Mouse (Mus musculus): Measurements from ENCODE around the gene Eftud2. TPM values are rescaled to one million over a fixed set of nuclear protein-coding genes. Genes with fewer than 3 reads are reported as not detected.

Gene Eftud2
- polyA plus RNA-seq, 1 experiment = 72.5 TPM

DNA sequence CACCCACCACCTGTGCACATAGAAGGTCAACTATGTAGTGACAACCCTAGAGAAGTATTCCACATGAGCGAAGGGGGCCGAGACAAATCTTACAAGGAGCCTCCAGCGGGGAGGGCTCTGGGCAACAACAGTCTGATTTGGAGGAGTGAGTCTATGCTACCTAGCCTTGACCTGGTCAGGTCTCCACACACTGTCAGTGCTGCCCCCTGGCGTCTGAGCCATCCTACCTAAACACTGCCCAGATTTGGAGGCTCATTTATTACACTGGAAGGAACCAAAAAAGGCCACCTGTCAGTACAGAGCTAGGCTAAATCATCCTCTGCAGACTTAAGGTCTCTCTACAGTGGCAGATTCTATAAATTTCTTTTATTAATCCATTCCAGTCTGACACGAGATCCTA lies 28.9 kb downstream of the Eftud2 start:
- Histone ChIP-seq H3K4me1 (ENCODE audit: control insufficient read depth, insufficient read depth, low read length) (no peaks in the 10 kb centered on the region), H3K27me3 (ENCODE audit: control insufficient read depth, insufficient read depth, low read length) (no peaks in the 10 kb centered on the region), H3K27ac (ENCODE audit: control insufficient read depth, insufficient read depth, low read depth, low read length) (no peak overlapping the region), H3K36me3 (ENCODE audit: control insufficient read depth, insufficient read depth, low read length) (peaks cover 8% of the 10 kb centered on the region), H3K4me3 (ENCODE audit: control insufficient read depth, low read depth, low read length) (no peak overlapping the region)
- TF ChIP-seq POLR2A (IDR thresholded peaks at IDR 0.05; ENCODE audit: control insufficient read depth, low read depth, low read length) (no peak), CTCF (IDR thresholded peaks at IDR 0.05; ENCODE audit: control insufficient read depth, insufficient read depth, insufficient replicate concordance, low read depth, low read length) (peak; percentile 36; the same call in 1 of the 2 replicates)

DNA sequence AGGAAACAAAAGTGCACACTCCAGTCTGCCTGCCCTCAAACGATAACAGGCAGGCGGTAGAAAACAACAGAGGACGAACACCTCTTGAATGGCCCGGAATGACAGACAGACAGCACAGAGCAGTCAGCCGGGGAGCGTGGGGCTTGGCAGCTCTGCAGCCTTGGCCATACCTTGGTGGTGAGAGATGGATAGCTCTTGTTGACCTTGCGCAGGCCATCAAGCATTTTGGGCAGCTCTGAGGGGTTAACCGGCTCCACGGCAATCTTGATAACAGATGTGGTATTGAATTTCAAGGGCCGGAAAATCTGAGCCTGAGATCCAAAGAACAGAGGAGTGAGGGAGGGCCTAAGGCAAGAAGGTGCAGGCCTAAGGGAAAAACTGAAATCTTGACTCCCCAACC lies 34.9 kb downstream of the Eftud2 start:
- Histone ChIP-seq H3K27me3 (ENCODE audit: control insufficient read depth, insufficient read depth, low read length) (no peaks in the 10 kb centered on the region), H3K4me1 (ENCODE audit: control insufficient read depth, insufficient read depth, low read length) (no peaks in the 10 kb centered on the region), H3K36me3 (ENCODE audit: control insufficient read depth, insufficient read depth, low read length) (peaks cover 8% of the 10 kb centered on the region), H3K4me3 (ENCODE audit: control insufficient read depth, low read depth, low read length) (no peak overlapping the region), H3K27ac (ENCODE audit: control insufficient read depth, insufficient read depth, low read depth, low read length) (no peak overlapping the region)
- TF ChIP-seq CTCF (IDR thresholded peaks at IDR 0.05; ENCODE audit: control insufficient read depth, insufficient read depth, insufficient replicate concordance, low read depth, low read length) = no peak
- TF ChIP-seq POLR2A (IDR thresholded peaks at IDR 0.05; ENCODE audit: control insufficient read depth, low read depth, low read length) = no peak

- Histone ChIP-seq H3K4me1 (ENCODE audit: control insufficient read depth, insufficient read depth, low read length) (no peaks in the 10 kb centered on the region), H3K36me3 (ENCODE audit: control insufficient read depth, insufficient read depth, low read length) (peaks cover 8% of the 10 kb centered on the region), H3K4me3 (ENCODE audit: control insufficient read depth, low read depth, low read length) (no peak overlapping the region), H3K27ac (ENCODE audit: control insufficient read depth, insufficient read depth, low read depth, low read length) (peak overlapping the region; percentile 28; the same call in 1 of the 2 replicates), H3K27me3 (ENCODE audit: control insufficient read depth, insufficient read depth, low read length) (no peaks in the 10 kb centered on the region)
- TF ChIP-seq POLR2A (IDR thresholded peaks at IDR 0.05; ENCODE audit: control insufficient read depth, low read depth, low read length) (no peak), CTCF (IDR thresholded peaks at IDR 0.05; ENCODE audit: control insufficient read depth, insufficient read depth, insufficient replicate concordance, low read depth, low read length) (no peak)
Observed at GRCm38 (mm10) chr11:102838616-102839150, 42.1 kb downstream of the Eftud2 start.

GRCm38 (mm10) chr11:102838126-102838525 lies 42.7 kb downstream of the Eftud2 start:
- H3K4me3 ChIP-seq (ENCODE audit: control insufficient read depth, low read depth, low read length) = no peak overlapping the region
- TF ChIP-seq POLR2A (IDR thresholded peaks at IDR 0.05; ENCODE audit: control insufficient read depth, low read depth, low read length) (no peak), CTCF (IDR thresholded peaks at IDR 0.05; ENCODE audit: control insufficient read depth, insufficient read depth, insufficient replicate concordance, low read depth, low read length) (no peak)
- no peaks in the 10 kb centered on the region for H3K27me3 ChIP-seq (ENCODE audit: control insufficient read depth, insufficient read depth, low read length)
- H3K27ac ChIP-seq (ENCODE audit: control insufficient read depth, insufficient read depth, low read depth, low read length) = no peak overlapping the region
- H3K4me1 ChIP-seq (ENCODE audit: control insufficient read depth, insufficient read depth, low read length) = no peaks in the 10 kb centered on the region
- peaks cover 8% of the 10 kb centered on the region for H3K36me3 ChIP-seq (ENCODE audit: control insufficient read depth, insufficient read depth, low read length)

DNA sequence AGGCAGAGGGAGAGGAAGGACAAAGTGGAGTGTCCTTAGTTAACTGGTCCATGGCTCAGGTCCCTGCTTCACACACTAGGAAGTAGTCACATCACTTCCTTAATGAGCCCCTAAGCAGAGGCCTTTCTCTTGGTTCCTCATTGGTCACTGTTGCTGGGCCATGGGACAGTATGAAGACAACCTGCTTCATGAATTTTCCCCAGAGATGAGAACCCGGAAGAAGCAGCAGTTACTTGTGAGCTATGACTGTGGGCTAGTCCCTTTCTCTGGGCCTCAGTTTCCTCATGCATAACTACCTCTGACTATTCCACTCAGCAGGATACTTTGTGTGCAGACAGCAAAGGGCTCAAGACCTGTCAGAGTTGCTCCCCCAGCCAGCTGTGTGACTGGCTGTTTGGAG lies 43.4 kb downstream of the Eftud2 start:
- Histone ChIP-seq H3K27ac (ENCODE audit: control insufficient read depth, insufficient read depth, low read depth, low read length) (no peak overlapping the region), H3K36me3 (ENCODE audit: control insufficient read depth, insufficient read depth, low read length) (peaks cover 8% of the 10 kb centered on the region)

GRCm38 (mm10) chr11:102836146-102836545 lies 44.6 kb downstream of the Eftud2 start:
- no peaks in the 10 kb centered on the region for H3K27me3 ChIP-seq (ENCODE audit: control insufficient read depth, insufficient read depth, low read length)
- H3K4me3 ChIP-seq (ENCODE audit: control insufficient read depth, low read depth, low read length) = no peak overlapping the region
- H3K4me1 ChIP-seq (ENCODE audit: control insufficient read depth, insufficient read depth, low read length) = no peaks in the 10 kb centered on the region
- TF ChIP-seq CTCF (IDR thresholded peaks at IDR 0.05; ENCODE audit: control insufficient read depth, insufficient read depth, insufficient replicate concordance, low read depth, low read length) (no peak), POLR2A (IDR thresholded peaks at IDR 0.05; ENCODE audit: control insufficient read depth, low read depth, low read length) (no peak)
- peaks cover 8% of the 10 kb centered on the region for H3K36me3 ChIP-seq (ENCODE audit: control insufficient read depth, insufficient read depth, low read length)
- no peak overlapping the region for H3K27ac ChIP-seq (ENCODE audit: control insufficient read depth, insufficient read depth, low read depth, low read length)

More for the DNA sequence above, 43.4 kb downstream of the Eftud2 start:
- no peak overlapping the region for H3K4me3 ChIP-seq (ENCODE audit: control insufficient read depth, low read depth, low read length)
- no peaks in the 10 kb centered on the region for H3K27me3 ChIP-seq (ENCODE audit: control insufficient read depth, insufficient read depth, low read length)
- no peaks in the 10 kb centered on the region for H3K4me1 ChIP-seq (ENCODE audit: control insufficient read depth, insufficient read depth, low read length)
- TF ChIP-seq CTCF (IDR thresholded peaks at IDR 0.05; ENCODE audit: control insufficient read depth, insufficient read depth, insufficient replicate concordance, low read depth, low read length) = no peak

- no peak within 1 kb of the TSS for H3K27ac ChIP-seq (ENCODE audit: control insufficient read depth, insufficient read depth, low read depth, low read length)
Observed at GRCm38 (mm10) chr11:102835549-102835948, 45.2 kb downstream of the Eftud2 start, which contains the start of gene Higd1b. TSS of gene Higd1b (plus strand) at chr11:102835849.

More at GRCm38 (mm10) chr11:102835549-102835948, 45.2 kb downstream of the Eftud2 start, which contains the start of gene Higd1b:
- Histone ChIP-seq H3K36me3 (ENCODE audit: control insufficient read depth, insufficient read depth, low read length) (peaks cover 8% of the 10 kb centered on the region), H3K27me3 (ENCODE audit: control insufficient read depth, insufficient read depth, low read length) (no peaks in the 10 kb centered on the region), H3K4me3 (ENCODE audit: control insufficient read depth, low read depth, low read length) (no peak within 1 kb of the TSS), H3K4me1 (ENCODE audit: control insufficient read depth, insufficient read depth, low read length) (no peaks in the 10 kb centered on the region)
- TF ChIP-seq CTCF (IDR thresholded peaks at IDR 0.05; ENCODE audit: control insufficient read depth, insufficient read depth, insufficient replicate concordance, low read depth, low read length) (no peak), POLR2A (IDR thresholded peaks at IDR 0.05; ENCODE audit: control insufficient read depth, low read depth, low read length) (no peak)
